Mouse (Mus musculus): ENCODE data around the gene Zfp108. TPM values are rescaled to one million over a fixed set of nuclear protein-coding genes. Genes with fewer than 3 reads are reported as not detected.
A peak's percentile ranks its signal among the peaks of the same experiment; 100 is the strongest.

Zfp108 gene
- polyA plus RNA-seq, 1 experiment = 0.36 TPM

DNA sequence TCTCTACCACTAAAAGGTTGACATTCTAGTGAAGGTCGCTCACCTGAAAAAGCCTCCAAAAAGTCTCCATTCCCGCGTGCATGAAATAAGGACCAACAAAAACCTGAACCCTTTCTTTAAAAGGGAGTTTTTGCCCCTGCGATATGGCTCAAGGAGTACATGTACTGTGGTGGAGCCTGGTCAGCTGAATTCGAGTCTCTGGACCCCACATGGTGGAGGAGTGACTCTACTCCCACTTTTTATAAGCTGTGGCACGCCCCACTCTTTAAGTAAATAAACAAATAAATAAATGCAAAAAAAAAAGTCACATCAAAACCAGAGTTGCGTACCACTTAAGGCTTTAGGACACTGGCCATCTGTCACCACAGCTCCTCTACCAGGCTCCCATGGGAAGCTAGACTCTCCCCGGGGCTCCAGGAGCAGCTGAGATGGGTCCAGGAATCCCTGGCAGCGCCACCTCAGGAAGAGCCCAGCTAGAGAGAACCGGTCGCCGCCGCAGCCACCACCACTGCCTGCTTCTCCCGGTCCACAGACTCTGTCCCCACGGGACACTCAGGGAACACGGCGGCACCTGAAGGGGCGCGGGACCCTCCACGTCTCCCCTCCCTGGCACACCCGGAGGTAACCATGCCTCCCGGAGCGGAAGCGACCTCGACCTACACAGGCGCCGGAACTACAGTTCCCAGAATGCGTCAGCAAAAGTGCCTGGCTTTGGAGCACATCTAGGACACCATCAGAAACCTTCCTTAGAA, 17.4 kb upstream of the Zfp108 start, which contains the start of gene Zfp109:
Gene Zfp109, minus strand, starts transcription at position 521 of the 752 bp plus-strand sequence.
- no peak within 1 kb of the TSS for H3K27ac ChIP-seq (ENCODE audit: insufficient read depth, low read length)
- peak within 1 kb of the TSS; percentile 88 for H3K4me3 ChIP-seq (ENCODE audit: low read depth, low read length)
- peak within 1 kb of the TSS; percentile 74 for H3K9ac ChIP-seq (ENCODE audit: low read depth, poor library complexity, severe bottlenecking)
- no peaks in the 10 kb centered on the region for H3K4me1 ChIP-seq (ENCODE audit: control insufficient read depth, insufficient read depth, low read length)
- H3K36me3 ChIP-seq (ENCODE audit: control insufficient read depth, insufficient read depth, low read length, poor library complexity, severe bottlenecking) = no peaks in the 10 kb centered on the region
- no peaks in the 10 kb centered on the region for H3K9me3 ChIP-seq (replicated peaks; ENCODE audit: control insufficient read depth, insufficient read depth, low read length, poor library complexity, severe bottlenecking)
- TF ChIP-seq CTCF (IDR thresholded peaks at IDR 0.05; ENCODE audit: low read depth, low read length) (no peak), EP300 (IDR thresholded peaks at IDR 0.05; ENCODE audit: insufficient read depth, low read depth, low read length) (no peak), POLR2A (IDR thresholded peaks at IDR 0.05; ENCODE audit: insufficient read depth, low read length) (no peak)
- no peaks in the 10 kb centered on the region for H3K27me3 ChIP-seq (ENCODE audit: control insufficient read depth, insufficient read depth, low read length, poor library complexity, severe bottlenecking)

DNA sequence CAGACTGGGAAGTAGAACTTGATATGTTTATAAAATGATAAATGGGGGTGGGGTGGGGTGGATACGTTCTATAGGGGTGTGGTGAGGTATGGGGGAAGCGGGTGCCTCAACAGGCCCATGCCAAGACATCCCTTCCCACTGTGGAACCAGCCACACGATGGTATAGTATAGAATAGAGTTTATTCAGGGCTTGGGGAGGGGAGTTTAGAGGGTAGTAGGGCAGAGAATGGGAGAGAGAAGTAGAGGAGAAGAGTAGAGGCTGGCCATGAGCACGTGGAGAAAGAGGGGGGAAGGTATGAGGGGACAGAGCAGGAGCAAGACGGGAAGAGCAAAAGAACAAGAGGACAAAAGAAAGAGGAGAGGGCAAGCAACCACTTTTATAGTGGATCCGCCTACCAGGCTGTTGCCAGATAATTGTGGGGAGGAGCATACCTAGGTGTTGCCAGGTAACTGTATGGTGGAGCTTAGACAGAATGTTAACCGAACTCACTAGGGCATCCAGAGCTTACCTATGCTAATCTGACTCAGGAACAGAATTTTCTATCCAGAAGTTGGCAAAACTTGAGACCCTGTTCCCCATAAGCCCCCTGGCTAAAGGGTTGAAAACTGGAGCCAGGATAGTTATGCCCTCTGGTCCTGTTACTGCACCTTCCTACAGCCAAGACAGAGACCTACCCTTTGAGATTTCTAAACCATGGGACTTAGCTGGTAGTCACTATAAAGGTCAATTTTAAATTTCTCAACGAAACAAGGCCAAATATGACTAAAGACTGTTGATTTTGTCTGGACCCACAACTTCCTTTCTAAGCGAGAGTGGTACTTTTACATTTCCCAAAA, 597 bp upstream of the Zfp108 start:
- Histone ChIP-seq H3K27me3 (ENCODE audit: control insufficient read depth, insufficient read depth, low read length, poor library complexity, severe bottlenecking) (no peaks in the 10 kb centered on the region), H3K4me1 (ENCODE audit: control insufficient read depth, insufficient read depth, low read length) (no peaks in the 10 kb centered on the region), H3K27ac (ENCODE audit: insufficient read depth, low read length) (no peak overlapping the region; the same call in 1 of the 2 replicates), H3K9me3 (replicated peaks; ENCODE audit: control insufficient read depth, insufficient read depth, low read length, poor library complexity, severe bottlenecking) (peaks cover 29% of the 10 kb centered on the region), H3K4me3 (ENCODE audit: low read depth, low read length) (no peak overlapping the region), H3K36me3 (ENCODE audit: control insufficient read depth, insufficient read depth, low read length, poor library complexity, severe bottlenecking) (no peaks in the 10 kb centered on the region), H3K9ac (ENCODE audit: low read depth, poor library complexity, severe bottlenecking) (0 out of 2 replicates have a peak overlapping the region, but pooled peaks have one; percentile 10)
- TF ChIP-seq EP300 (IDR thresholded peaks at IDR 0.05; ENCODE audit: insufficient read depth, low read depth, low read length) (no peak), CTCF (IDR thresholded peaks at IDR 0.05; ENCODE audit: low read depth, low read length) (no peak), POLR2A (IDR thresholded peaks at IDR 0.05; ENCODE audit: insufficient read depth, low read length) (no peak)

DNA sequence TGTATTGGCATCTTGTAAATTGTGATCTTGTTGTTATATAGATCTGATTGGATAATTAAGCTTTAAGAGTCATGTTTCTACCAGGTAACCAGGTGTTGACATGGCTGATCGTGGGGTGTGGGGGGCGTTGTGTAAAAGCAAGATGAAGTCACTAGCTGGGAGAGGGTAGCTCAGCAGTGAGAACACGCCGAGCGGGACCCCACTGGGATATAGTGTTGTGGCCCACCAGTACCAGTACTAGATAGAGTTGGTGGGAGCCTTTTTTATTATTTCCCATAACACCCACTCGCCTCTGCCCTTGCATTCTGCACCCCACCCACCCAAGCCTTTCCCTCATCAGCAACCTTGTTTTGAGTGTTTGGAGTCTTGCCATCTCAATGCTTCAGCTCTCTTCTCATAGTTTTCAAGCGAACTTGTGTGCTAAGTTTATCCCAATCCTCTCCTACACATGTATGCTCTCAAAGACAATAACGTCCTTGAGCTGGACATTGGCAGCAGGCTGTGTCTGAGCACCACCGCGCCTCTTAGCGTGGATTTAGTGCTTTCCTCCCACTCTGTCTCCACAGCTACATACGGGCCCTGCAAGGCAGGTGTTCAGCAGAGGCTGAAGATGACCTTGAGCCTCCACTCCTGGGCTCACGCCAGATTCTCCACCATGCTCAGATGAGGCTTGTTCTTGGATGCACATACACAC, 4.9 kb downstream of the Zfp108 start:
- Histone ChIP-seq H3K4me1 (ENCODE audit: control insufficient read depth, insufficient read depth, low read length) (no peaks in the 10 kb centered on the region), H3K27ac (ENCODE audit: insufficient read depth, low read length) (no peak overlapping the region), H3K9me3 (replicated peaks; ENCODE audit: control insufficient read depth, insufficient read depth, low read length, poor library complexity, severe bottlenecking) (no peaks in the 10 kb centered on the region), H3K4me3 (ENCODE audit: low read depth, low read length) (no peak overlapping the region), H3K9ac (ENCODE audit: low read depth, poor library complexity, severe bottlenecking) (no peak overlapping the region), H3K27me3 (ENCODE audit: control insufficient read depth, insufficient read depth, low read length, poor library complexity, severe bottlenecking) (no peaks in the 10 kb centered on the region), H3K36me3 (ENCODE audit: control insufficient read depth, insufficient read depth, low read length, poor library complexity, severe bottlenecking) (no peaks in the 10 kb centered on the region)
- TF ChIP-seq EP300 (IDR thresholded peaks at IDR 0.05; ENCODE audit: insufficient read depth, low read depth, low read length) = no peak
- no peak for TF ChIP-seq POLR2A (IDR thresholded peaks at IDR 0.05; ENCODE audit: insufficient read depth, low read length)
- TF ChIP-seq CTCF (IDR thresholded peaks at IDR 0.05; ENCODE audit: low read depth, low read length) = no peak

DNA sequence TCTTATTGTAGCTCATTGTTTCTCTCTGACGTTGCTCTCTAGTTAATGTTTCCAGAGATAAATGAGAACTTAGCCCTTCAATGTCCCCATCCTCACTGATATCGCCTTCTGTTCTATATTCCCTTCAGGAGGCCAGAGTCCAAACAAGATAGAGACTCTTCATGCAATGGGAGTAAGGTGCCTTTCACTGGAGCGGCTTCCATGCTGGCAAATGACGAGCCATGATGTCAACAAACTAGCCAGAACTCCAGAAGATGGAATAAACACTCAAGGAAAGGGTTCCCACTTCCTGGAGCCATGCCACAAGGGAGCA, 5.4 kb downstream of the Zfp108 start:
- no peaks in the 10 kb centered on the region for H3K27me3 ChIP-seq (ENCODE audit: control insufficient read depth, insufficient read depth, low read length, poor library complexity, severe bottlenecking)
- TF ChIP-seq POLR2A (IDR thresholded peaks at IDR 0.05; ENCODE audit: insufficient read depth, low read length) (no peak), EP300 (IDR thresholded peaks at IDR 0.05; ENCODE audit: insufficient read depth, low read depth, low read length) (no peak)
- H3K27ac ChIP-seq (ENCODE audit: insufficient read depth, low read length) = no peak overlapping the region
- no peaks in the 10 kb centered on the region for H3K4me1 ChIP-seq (ENCODE audit: control insufficient read depth, insufficient read depth, low read length)
- H3K9ac ChIP-seq (ENCODE audit: low read depth, poor library complexity, severe bottlenecking) = no peak overlapping the region
- no peak overlapping the region for H3K4me3 ChIP-seq (ENCODE audit: low read depth, low read length)
- no peaks in the 10 kb centered on the region for H3K36me3 ChIP-seq (ENCODE audit: control insufficient read depth, insufficient read depth, low read length, poor library complexity, severe bottlenecking)
- H3K9me3 ChIP-seq (replicated peaks; ENCODE audit: control insufficient read depth, insufficient read depth, low read length, poor library complexity, severe bottlenecking) = no peaks in the 10 kb centered on the region

DNA sequence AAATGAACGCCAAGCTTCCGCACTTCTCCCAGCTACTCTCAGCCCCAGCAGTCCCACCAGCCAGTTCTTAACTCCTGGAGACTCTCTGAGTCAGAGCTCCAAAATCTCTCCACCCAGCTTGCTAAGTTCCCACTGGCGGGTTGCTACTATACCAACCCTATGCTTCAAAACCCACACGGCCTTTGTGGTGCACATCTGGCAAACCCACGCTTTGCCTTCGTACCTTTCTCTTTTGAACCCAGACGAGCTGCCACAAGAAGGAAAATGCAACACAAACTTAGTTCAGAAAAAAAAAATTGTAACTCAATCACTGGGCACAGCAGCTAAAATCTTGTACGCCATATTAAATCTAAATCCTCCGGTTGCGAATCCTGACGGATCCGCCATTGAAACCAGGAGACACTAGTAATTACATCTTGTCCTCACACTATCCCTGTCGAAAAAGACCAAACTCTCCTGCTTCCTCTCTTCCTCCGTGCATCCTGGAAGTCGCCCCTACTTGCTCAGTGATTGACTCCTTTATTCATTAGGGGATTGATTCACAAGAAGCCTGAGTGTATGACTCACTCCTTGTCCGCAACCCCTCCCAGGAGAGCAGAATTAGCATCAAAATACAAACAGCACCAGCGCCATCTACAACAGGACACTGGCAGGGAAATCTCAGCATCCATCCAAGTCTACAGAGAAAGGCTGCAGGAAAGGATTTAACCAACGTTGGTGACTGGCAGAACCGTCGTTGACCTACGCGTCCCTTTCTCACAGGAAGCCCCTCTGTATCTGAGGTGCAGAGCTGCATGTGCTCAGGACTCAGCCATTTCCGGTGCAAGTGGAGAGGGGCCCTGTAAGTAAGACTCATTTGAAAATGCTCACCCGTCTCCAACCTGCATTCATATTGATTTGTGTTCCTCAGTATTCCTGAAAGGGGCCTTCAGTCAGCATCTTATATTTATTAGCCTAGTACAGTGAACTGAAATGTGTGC, 13.9 kb downstream of the Zfp108 start:
- no peaks in the 10 kb centered on the region for H3K36me3 ChIP-seq (ENCODE audit: control insufficient read depth, insufficient read depth, low read length, poor library complexity, severe bottlenecking)
- no peaks in the 10 kb centered on the region for H3K9me3 ChIP-seq (replicated peaks; ENCODE audit: control insufficient read depth, insufficient read depth, low read length, poor library complexity, severe bottlenecking)
- H3K4me3 ChIP-seq (ENCODE audit: low read depth, low read length) = peak overlapping the region; percentile 58
- H3K4me1 ChIP-seq (ENCODE audit: control insufficient read depth, insufficient read depth, low read length) = no peaks in the 10 kb centered on the region
- H3K9ac ChIP-seq (ENCODE audit: low read depth, poor library complexity, severe bottlenecking) = peak overlapping the region; percentile 54
- H3K27me3 ChIP-seq (ENCODE audit: control insufficient read depth, insufficient read depth, low read length, poor library complexity, severe bottlenecking) = no peaks in the 10 kb centered on the region
- no peak for TF ChIP-seq POLR2A (IDR thresholded peaks at IDR 0.05; ENCODE audit: insufficient read depth, low read length)
- no peak for TF ChIP-seq EP300 (IDR thresholded peaks at IDR 0.05; ENCODE audit: insufficient read depth, low read depth, low read length)
- H3K27ac ChIP-seq (ENCODE audit: insufficient read depth, low read length) = peak overlapping the region; percentile 95

Measured in ES-Bruce4 (cell line).